Mouse (Mus musculus) intestine, embryonic 15.5 days (tissue): Measurements from ENCODE around the gene Inpp5b. TPM values are rescaled to one million over a fixed set of nuclear protein-coding genes. Genes with fewer than 3 reads are reported as not detected.

ENCODE experiments used
- ATAC-seq: fragments of 200-750 bp; cut with Nextera tagmentation; 2 replicates; pipeline ENCODE4 v1.8.0; 2017; ENCODE audit warnings: moderate TSS enrichment, moderate library complexity
- H3K27ac ChIP-seq: fragments of 300-500 bp; sonication (generic); 2 replicates; pipeline ENCODE4 v1.5.1; 2015; ENCODE audit warnings: mild to moderate bottlenecking, inconsistent platforms
- H3K27me3 ChIP-seq: fragments of 300-500 bp; sonication (generic); replicated peaks from 2 replicates; pipeline ENCODE4 v1.6.1; 2015; ENCODE audit warnings: inconsistent platforms
- H3K36me3 ChIP-seq: fragments of 300-500 bp; sonication (generic); 2 replicates; pipeline ENCODE4 v1.6.1; 2015; ENCODE audit warnings: inconsistent platforms
- H3K4me1 ChIP-seq: fragments of 300-500 bp; sonication (generic); replicated peaks from 2 replicates; pipeline ENCODE4 v1.6.1; 2015; ENCODE audit warnings: inconsistent platforms
- H3K4me2 ChIP-seq: fragments of 300-500 bp; sonication (generic); replicated peaks from 2 replicates; pipeline ENCODE4 v1.6.1; 2015; ENCODE audit warnings: mild to moderate bottlenecking, inconsistent platforms
- H3K4me3 ChIP-seq: fragments of 300-500 bp; sonication (generic); replicated peaks from 2 replicates; pipeline ENCODE4 v1.5.1; 2015; ENCODE audit warnings: inconsistent platforms
- H3K9ac ChIP-seq: fragments of 300-500 bp; sonication (generic); 2 replicates; pipeline ENCODE4 v1.6.1; 2015; ENCODE audit warnings: inconsistent platforms
- H3K9me3 ChIP-seq: fragments of 300-500 bp; sonication (generic); 2 replicates; pipeline ENCODE4 v1.6.1; 2016; ENCODE audit warnings: inconsistent platforms
- whole genome bisulfite sequencing: fragments of 180-500 bp; shearing (Covaris S2); methylation state at CpG from one replicate; pipeline ENCODE4 v1.1.7; 2015; 5-methylcytosine and 5-hydroxymethylcytosine counted together
- polyA plus RNA-seq: library from polyadenylated mRNA; unstranded; fragments of >200 nt; fragmentation: Nextera tagmentation; extraction: Ambion mirVana; gene quantifications from 2 replicates; pipeline ENCODE4 v1.2.1, GENCODE M21; 2015

The Inpp5b gene
- polyA plus RNA-seq, 1 experiment from 2014 or later = 28.7 TPM

GRCm38 (mm10) chr4:124773995-124774394 is 32.3 kb downstream of the Inpp5b start:
- H3K27ac ChIP-seq = no peak overlapping the region
- 90% methylated on average over 6 of the region's 6 CpGs for whole genome bisulfite sequencing
- ATAC-seq = no peak
- H3K36me3 ChIP-seq = 0 out of 2 replicates have a peak, but pooled peaks cover 3% of the 10 kb centered on the region
- no peak overlapping the region for H3K4me2 ChIP-seq
- peaks cover 2% of the 10 kb centered on the region; the same call in 1 of the 2 replicates for H3K4me1 ChIP-seq
- no peak overlapping the region for H3K4me3 ChIP-seq
- no peak overlapping the region for H3K9ac ChIP-seq
- no peaks in the 10 kb centered on the region for H3K9me3 ChIP-seq
- no peaks in the 10 kb centered on the region for H3K27me3 ChIP-seq

- Histone ChIP-seq H3K27ac (no peak overlapping the region), H3K36me3 (0 out of 2 replicates have a peak, but pooled peaks cover 5% of the 10 kb centered on the region), H3K27me3 (no peaks in the 10 kb centered on the region)
These were observed 32.8 kb downstream of the Inpp5b start for GRCm38 (mm10) chr4:124774429-124774828.

GRCm38 (mm10) chr4:124781361-124781760 is 39.7 kb downstream of the Inpp5b start:
- Histone ChIP-seq H3K27me3 (no peaks in the 10 kb centered on the region), H3K4me1 (no peaks in the 10 kb centered on the region), H3K9ac (no peak overlapping the region), H3K9me3 (no peaks in the 10 kb centered on the region), H3K27ac (no peak overlapping the region), H3K36me3 (peaks cover 30% of the 10 kb centered on the region), H3K4me2 (no peak overlapping the region), H3K4me3 (no peak overlapping the region)
- 91% methylated on average over 7 of the region's 7 CpGs for WGBS
- no peak for ATAC-seq

More at GRCm38 (mm10) chr4:124774429-124774828, 32.8 kb downstream of the Inpp5b start:
- no peak overlapping the region for H3K4me3 ChIP-seq
- WGBS = 65% methylated on average over 2 of the region's 2 CpGs
- H3K9ac ChIP-seq = no peak overlapping the region
- no peak overlapping the region for H3K4me2 ChIP-seq
- H3K9me3 ChIP-seq = no peaks in the 10 kb centered on the region
- ATAC-seq = no peak
- peaks cover 2% of the 10 kb centered on the region; the same call in 1 of the 2 replicates for H3K4me1 ChIP-seq

- no peak overlapping the region for H3K9ac ChIP-seq
- peaks cover 35% of the 10 kb centered on the region for H3K36me3 ChIP-seq
- 89% methylated on average over 8 of the region's 8 CpGs for WGBS
- no peaks in the 10 kb centered on the region for H3K9me3 ChIP-seq
- no peak for ATAC-seq
- H3K27me3 ChIP-seq = no peaks in the 10 kb centered on the region
- no peak overlapping the region for H3K4me2 ChIP-seq
- H3K4me3 ChIP-seq = no peak overlapping the region
- H3K27ac ChIP-seq = no peak overlapping the region
- H3K4me1 ChIP-seq = no peaks in the 10 kb centered on the region
These were observed 40.7 kb downstream of the Inpp5b start for GRCm38 (mm10) chr4:124782395-124782794.

GRCm38 (mm10) chr4:124783937-124784336 is 42.3 kb downstream of the Inpp5b start:
- no peaks in the 10 kb centered on the region for H3K27me3 ChIP-seq
- H3K4me2 ChIP-seq = no peak overlapping the region
- H3K9ac ChIP-seq = no peak overlapping the region
- no peak overlapping the region for H3K4me3 ChIP-seq
- H3K27ac ChIP-seq = no peak overlapping the region
- ATAC-seq = no peak
- WGBS = 88% methylated on average over 8 of the region's 8 CpGs
- peaks cover 36% of the 10 kb centered on the region for H3K36me3 ChIP-seq
- H3K4me1 ChIP-seq = no peaks in the 10 kb centered on the region
- no peaks in the 10 kb centered on the region for H3K9me3 ChIP-seq

GRCm38 (mm10) chr4:124790013-124790412 is 48.4 kb downstream of the Inpp5b start:
- H3K4me3 ChIP-seq = no peak overlapping the region
- no peak overlapping the region for H3K4me2 ChIP-seq
- H3K27me3 ChIP-seq = no peaks in the 10 kb centered on the region
- H3K9ac ChIP-seq = no peak overlapping the region
- peaks cover 43% of the 10 kb centered on the region for H3K36me3 ChIP-seq
- H3K4me1 ChIP-seq = no peaks in the 10 kb centered on the region
- 66% methylated on average over 4 of the region's 4 CpGs for WGBS
- H3K9me3 ChIP-seq = no peaks in the 10 kb centered on the region
- H3K27ac ChIP-seq = no peak overlapping the region
- ATAC-seq = peak; percentile 41; the same call in 1 of the 2 replicates

- 90% methylated on average over 8 of the region's 8 CpGs for WGBS
- Histone ChIP-seq H3K4me3 (no peak overlapping the region), H3K4me1 (no peaks in the 10 kb centered on the region), H3K9me3 (no peaks in the 10 kb centered on the region), H3K27me3 (no peaks in the 10 kb centered on the region), H3K36me3 (peaks cover 43% of the 10 kb centered on the region), H3K9ac (no peak overlapping the region), H3K4me2 (no peak overlapping the region), H3K27ac (no peak overlapping the region)
- no peak for ATAC-seq
These were observed 50.5 kb downstream of the Inpp5b start for GRCm38 (mm10) chr4:124792114-124792513.

GRCm38 (mm10) chr4:124796141-124796540 is 54.5 kb downstream of the Inpp5b start:
- Histone ChIP-seq H3K27ac (no peak overlapping the region), H3K9ac (no peak overlapping the region), H3K36me3 (peaks cover 36% of the 10 kb centered on the region), H3K4me2 (no peak overlapping the region), H3K9me3 (no peaks in the 10 kb centered on the region), H3K4me3 (no peak overlapping the region), H3K4me1 (no peaks in the 10 kb centered on the region), H3K27me3 (no peaks in the 10 kb centered on the region)
- no peak for ATAC-seq
- WGBS = 93% methylated on average over 8 of the region's 8 CpGs

GRCm38 (mm10) chr4:124796913-124797312 is 55.3 kb downstream of the Inpp5b start:
- H3K9me3 ChIP-seq = no peaks in the 10 kb centered on the region
- no peak overlapping the region for H3K9ac ChIP-seq
- peaks cover 29% of the 10 kb centered on the region for H3K36me3 ChIP-seq
- WGBS = 93% methylated on average over 2 of the region's 2 CpGs
- H3K4me3 ChIP-seq = no peak overlapping the region
- no peaks in the 10 kb centered on the region for H3K4me1 ChIP-seq
- no peak overlapping the region for H3K27ac ChIP-seq
- no peak for ATAC-seq
- H3K4me2 ChIP-seq = no peak overlapping the region
- no peaks in the 10 kb centered on the region for H3K27me3 ChIP-seq

GRCm38 (mm10) chr4:124801552-124802308 is 60.1 kb downstream of the Inpp5b start, which contains the start of gene Mtf1:
Gene Mtf1, plus strand, starts transcription at chr4:124802104.
- H3K27ac ChIP-seq = peak within 1 kb of the TSS; percentile 97
- WGBS = 4% methylated on average over 21 of the region's 21 CpGs
- no peaks in the 10 kb centered on the region for H3K9me3 ChIP-seq
- H3K36me3 ChIP-seq = peaks cover 19% of the 10 kb centered on the region; the same call in 1 of the 2 replicates
- H3K4me1 ChIP-seq = peaks cover 7% of the 10 kb centered on the region; the same call in 1 of the 2 replicates
- H3K4me2 ChIP-seq = peak within 1 kb of the TSS; percentile 76
- ATAC-seq = peak; percentile 91
- no peaks in the 10 kb centered on the region for H3K27me3 ChIP-seq
- H3K9ac ChIP-seq = peak within 1 kb of the TSS; percentile 94
- H3K4me3 ChIP-seq = peak within 1 kb of the TSS; percentile 82

GRCm38 (mm10) chr4:124802309-124803260 is 60.9 kb downstream of the Inpp5b start:
- peak overlapping the region; percentile 94 for H3K9ac ChIP-seq
- H3K27ac ChIP-seq = peak overlapping the region; percentile 97
- WGBS = under 1% methylated on average over 53 of the region's 53 CpGs
- H3K4me1 ChIP-seq = peaks cover 7% of the 10 kb centered on the region; the same call in 1 of the 2 replicates
- H3K27me3 ChIP-seq = no peaks in the 10 kb centered on the region
- H3K4me3 ChIP-seq = peak overlapping the region; percentile 82
- ATAC-seq = peak; percentile 100
- peaks cover 19% of the 10 kb centered on the region; the same call in 1 of the 2 replicates for H3K36me3 ChIP-seq
- H3K9me3 ChIP-seq = no peaks in the 10 kb centered on the region
- H3K4me2 ChIP-seq = peak overlapping the region; percentile 76

- no peaks in the 10 kb centered on the region for H3K9me3 ChIP-seq
- H3K9ac ChIP-seq = peak overlapping the region; percentile 73; the same call in 1 of the 2 replicates
- no peaks in the 10 kb centered on the region for H3K27me3 ChIP-seq
- 76% methylated on average over 6 of the region's 6 CpGs for WGBS
- no peak overlapping the region for H3K27ac ChIP-seq
- no peak for ATAC-seq
- peaks cover 13% of the 10 kb centered on the region; the same call in 1 of the 2 replicates for H3K36me3 ChIP-seq
- H3K4me1 ChIP-seq = peaks cover 8% of the 10 kb centered on the region; the same call in 1 of the 2 replicates
- H3K4me3 ChIP-seq = peak overlapping the region; percentile 82
- H3K4me2 ChIP-seq = peak overlapping the region; percentile 70
These were observed 61.8 kb downstream of the Inpp5b start for GRCm38 (mm10) chr4:124803406-124803805.
